Mouse (Mus musculus): Measurements from ENCODE around the gene Zfp706. TPM values are rescaled to one million over a fixed set of nuclear protein-coding genes. Genes with fewer than 3 reads are reported as not detected.

The Zfp706 gene
- polyA plus RNA-seq, 1 experiment from 2014 or later = 868 TPM

GRCm38 (mm10) chr15:36950258-36950657 lies 57.3 kb downstream of the Zfp706 start:
- WGBS = 80% methylated on average over 2 of the region's 2 CpGs
- H3K9ac ChIP-seq (ENCODE audit: low read length) = no peak overlapping the region
- DNase-seq (ENCODE audit: low spot score) (no peak), ATAC-seq (ENCODE audit: low FRiP score, low TSS enrichment) (no peak)
- TF ChIP-seq EP300 (optimal IDR thresholded peaks at IDR 0.05) = no peak
- no peak for TF ChIP-seq CTCF (IDR thresholded peaks at IDR 0.05; ENCODE audit: low read depth)
- H3K27ac ChIP-seq (replicated peaks) = no peak overlapping the region
- H3K27me3 ChIP-seq (ENCODE audit: control insufficient read depth, insufficient read depth, low read length) = no peaks in the 10 kb centered on the region
- H3K4me1 ChIP-seq (replicated peaks; ENCODE audit: control insufficient read depth, insufficient read depth) = no peaks in the 10 kb centered on the region
- H3K9me3 ChIP-seq (ENCODE audit: control insufficient read depth, low read length) = no peaks in the 10 kb centered on the region
- H3K4me3 ChIP-seq (ENCODE audit: low read depth, low read length) = no peak overlapping the region
- H3K36me3 ChIP-seq (ENCODE audit: control insufficient read depth, insufficient read depth, low read length) = no peaks in the 10 kb centered on the region
- H3K4me2 ChIP-seq (replicated peaks; ENCODE audit: low read depth) = no peak overlapping the region

- 83% methylated on average over 21 of the region's 22 CpGs for WGBS
- Histone ChIP-seq H3K9me3 (ENCODE audit: control insufficient read depth, low read length) (no peaks in the 10 kb centered on the region), H3K4me1 (replicated peaks; ENCODE audit: control insufficient read depth, insufficient read depth) (no peaks in the 10 kb centered on the region), H3K9ac (ENCODE audit: low read length) (no peak overlapping the region), H3K27me3 (ENCODE audit: control insufficient read depth, insufficient read depth, low read length) (no peaks in the 10 kb centered on the region), H3K4me3 (ENCODE audit: low read depth, low read length) (no peak overlapping the region), H3K27ac (replicated peaks) (no peak overlapping the region), H3K4me2 (replicated peaks; ENCODE audit: low read depth) (no peak overlapping the region), H3K36me3 (ENCODE audit: control insufficient read depth, insufficient read depth, low read length) (no peaks in the 10 kb centered on the region)
- TF ChIP-seq CTCF (IDR thresholded peaks at IDR 0.05; ENCODE audit: low read depth) (no peak), EP300 (optimal IDR thresholded peaks at IDR 0.05) (no peak)
- no peak for DNase-seq (ENCODE audit: low spot score)
- ATAC-seq (ENCODE audit: low FRiP score, low TSS enrichment) = no peak
These were observed 58.6 kb downstream of the Zfp706 start for GRCm38 (mm10) chr15:36948866-36949546.

Measured in stomach, postnatal 0 days (tissue).